In the genomic region with DNA sequence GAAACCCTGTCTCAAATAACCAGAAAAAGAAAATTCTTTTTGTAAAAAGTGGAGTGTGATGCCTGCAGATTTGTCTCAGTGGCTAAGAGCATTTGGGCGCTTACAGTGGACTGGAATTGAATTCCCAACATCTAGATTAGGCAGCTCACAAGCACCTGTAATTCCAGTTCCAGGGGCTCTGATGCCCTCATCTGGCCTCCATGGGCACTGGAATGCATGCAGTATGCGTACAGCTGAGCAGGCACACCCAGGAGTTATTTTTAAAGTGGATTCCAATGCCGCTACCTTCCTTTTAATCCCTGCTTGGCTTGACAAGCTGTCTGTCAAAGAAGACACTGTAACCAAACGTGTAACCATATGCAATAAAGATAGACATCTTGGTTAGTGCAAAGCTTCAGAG, we compare ENCODE assay signal across 31 mouse cellular contexts. TPM values are rescaled to one million over a fixed set of nuclear protein-coding genes. Genes with fewer than 3 reads are reported as not detected.
DNase-seq lines count a peak whose midpoint lies in the region; ATAC-seq and TF ChIP-seq lines count a peak whose summit lies in the region.
"Had no signal": no experiment of that assay in that cellular context is flagged by ENCODE, and none has a peak within 500 bp of the region (broad histone marks: within the 10 kb centered on the region; RNA-seq: fewer than 3 reads in every experiment).

No protein-coding gene starts in this region.

- H3K4me1 ChIP-seq in heart, adult 2 months (ENCODE audit: control insufficient read depth, insufficient read depth, low read length), result no peaks in the 10 kb centered on the region; the same call in 1 of the 2 replicates
- no peaks in the 10 kb centered on the region for H3K4me1 ChIP-seq in kidney, postnatal 0 days (replicated peaks; ENCODE audit: insufficient read depth, low read length)
- peaks cover 2% of the 10 kb centered on the region; the same call in 1 of the 2 replicates for H3K4me1 ChIP-seq in kidney, adult 2 months (ENCODE audit: control insufficient read depth, insufficient read depth, low read length)
- 0 out of 2 replicates have a peak, but pooled peaks cover 2% of the 10 kb centered on the region for H3K4me1 ChIP-seq in lung, postnatal 0 days (ENCODE audit: insufficient read depth, low read depth, low read length)
- H3K4me1 ChIP-seq in stomach, postnatal 0 days (replicated peaks; ENCODE audit: control insufficient read depth, insufficient read depth), result no peaks in the 10 kb centered on the region

- H3K79me2 ChIP-seq in heart, adult 2 months (replicated peaks; ENCODE audit: control insufficient read depth, insufficient read depth, low read length), result no peaks in the 10 kb centered on the region

- intact Hi-C loops in heart, adult 2 months (cut with DNase I), result no loop called here

- no peak for TF ChIP-seq POLR2A in heart, adult 2 months (IDR thresholded peaks at IDR 0.05; ENCODE audit: insufficient read depth, low read depth, low read length)
- TF ChIP-seq POLR2A in kidney, adult 2 months (IDR thresholded peaks at IDR 0.05; ENCODE audit: low read depth, low read length), result no peak

- H3K27ac ChIP-seq in heart, adult 2 months, result no peak overlapping the region
- no peak overlapping the region for H3K27ac ChIP-seq in kidney, postnatal 0 days
- H3K27ac ChIP-seq in kidney, adult 2 months (ENCODE audit: insufficient read depth, low read depth, low read length), result no peak overlapping the region
- H3K27ac ChIP-seq in lung, postnatal 0 days (ENCODE audit: low read length), result no peak overlapping the region
- no peak overlapping the region for H3K27ac ChIP-seq in stomach, postnatal 0 days (replicated peaks)
- H3K27ac ChIP-seq: embryonic facial prominence, embryonic 13.5 days; forebrain, embryonic 12.5 days; hindbrain, embryonic 13.5 days; limb, embryonic 10.5 days; limb, embryonic 15.5 days; liver, embryonic 13.5 days; lung, embryonic 15.5 days had no signal

- 0 out of 2 replicates have a peak, but pooled peaks have one; percentile 7 for TF ChIP-seq CTCF in heart, adult 2 months (IDR thresholded peaks at IDR 0.05)
- peak; percentile 29; the same call in 1 of the 2 replicates for TF ChIP-seq CTCF in kidney, postnatal 0 days (IDR thresholded peaks at IDR 0.05; ENCODE audit: low read depth)
- no peak for TF ChIP-seq CTCF in kidney, adult 2 months (conservative IDR thresholded peaks at IDR 0.05; ENCODE audit: insufficient read depth, insufficient read length, low read depth, low read length)
- TF ChIP-seq CTCF in lung, postnatal 0 days (IDR thresholded peaks at IDR 0.05), result peak; percentile 49
- 0 out of 2 replicates have a peak, but pooled peaks have one; percentile 27 for TF ChIP-seq CTCF in stomach, postnatal 0 days (IDR thresholded peaks at IDR 0.05; ENCODE audit: low read depth)

- no peak overlapping the region for H3K4me2 ChIP-seq in kidney, postnatal 0 days (ENCODE audit: low read length)
- no peak overlapping the region for H3K4me2 ChIP-seq in lung, postnatal 0 days (replicated peaks; ENCODE audit: low read depth, low read length)
- H3K4me2 ChIP-seq in stomach, postnatal 0 days (replicated peaks; ENCODE audit: low read depth), result no peak overlapping the region
- H3K4me2 ChIP-seq: embryonic facial prominence, embryonic 13.5 days; forebrain, embryonic 12.5 days; hindbrain, embryonic 13.5 days; limb, embryonic 15.5 days; liver, embryonic 13.5 days; lung, embryonic 15.5 days; midbrain, embryonic 11.5 days had no signal

- no peaks in the 10 kb centered on the region for H3K36me3 ChIP-seq in heart, adult 2 months (ENCODE audit: control insufficient read depth, insufficient read depth, low read length)
- H3K36me3 ChIP-seq in kidney, postnatal 0 days (ENCODE audit: insufficient read depth, low read length), result no peaks in the 10 kb centered on the region
- H3K36me3 ChIP-seq in kidney, adult 2 months (ENCODE audit: control insufficient read depth, insufficient read depth, low read length), result no peaks in the 10 kb centered on the region
- H3K36me3 ChIP-seq in lung, postnatal 0 days (ENCODE audit: insufficient read depth, low read length), result no peaks in the 10 kb centered on the region
- no peaks in the 10 kb centered on the region for H3K36me3 ChIP-seq in stomach, postnatal 0 days (ENCODE audit: control insufficient read depth, insufficient read depth, low read length)
- H3K36me3 ChIP-seq: limb, embryonic 10.5 days; liver, embryonic 13.5 days; lung, embryonic 15.5 days had no signal

- 59% methylated on average over 4 of the region's 4 CpGs for WGBS in heart, adult 2 months
- WGBS in kidney, postnatal 0 days, result 64% methylated on average over 4 of the region's 4 CpGs
- WGBS in kidney, adult 2 months, result 68% methylated on average over 4 of the region's 4 CpGs
- WGBS in lung, postnatal 0 days, result 34% methylated on average over 4 of the region's 4 CpGs
- WGBS in stomach, postnatal 0 days, result 55% methylated on average over 4 of the region's 4 CpGs

- no peaks in the 10 kb centered on the region for H3K9me3 ChIP-seq in kidney, postnatal 0 days (replicated peaks; ENCODE audit: low read length)
- H3K9me3 ChIP-seq in lung, postnatal 0 days (ENCODE audit: low read length), result no peaks in the 10 kb centered on the region
- no peaks in the 10 kb centered on the region for H3K9me3 ChIP-seq in stomach, postnatal 0 days (ENCODE audit: control insufficient read depth, low read length)
- H3K9me3 ChIP-seq: embryonic facial prominence, embryonic 13.5 days; forebrain, embryonic 12.5 days; hindbrain, embryonic 13.5 days; limb, embryonic 10.5 days; limb, embryonic 15.5 days; liver, embryonic 13.5 days; lung, embryonic 15.5 days had no signal

- no peak for DNase-seq in heart, adult 2 months
- DNase-seq in heart, adult 9 months (ENCODE audit: low spot score in 2 of 2), result no peak
- DNase-seq in kidney, postnatal 0 days (ENCODE audit: low spot score), result no peak
- no peak for DNase-seq in kidney, adult 2 months
- peak; percentile 53 for DNase-seq in lung, postnatal 0 days (ENCODE audit: low spot score)
- no peak for DNase-seq in stomach, postnatal 0 days (ENCODE audit: low spot score)
- no peak for DNase-seq in ovary, postnatal 14 days (ENCODE audit: low spot score)
- DNase-seq: adrenal gland, postnatal 25 days; cerebellum, adult 11-12 months; cerebellum, adult 9-11 months; embryo, embryonic 11 days; gastrocnemius, postnatal 10 days; kidney, adult 18-20 months; layer of hippocampus, adult 9-11 months; liver, embryonic 13.5 days; right cerebral cortex, adult 18-20 months; right cerebral cortex, postnatal 4 days; thymus, adult 2 months; thymus, postnatal 36 days had no signal

- no peaks in the 10 kb centered on the region for H3K27me3 ChIP-seq in heart, adult 2 months (ENCODE audit: control insufficient read depth, insufficient read depth, low read length)
- H3K27me3 ChIP-seq in kidney, postnatal 0 days (ENCODE audit: insufficient read depth, low read length), result no peaks in the 10 kb centered on the region
- H3K27me3 ChIP-seq in kidney, adult 2 months (replicated peaks; ENCODE audit: control insufficient read depth, insufficient read depth, low read length), result no peaks in the 10 kb centered on the region
- no peaks in the 10 kb centered on the region for H3K27me3 ChIP-seq in lung, postnatal 0 days (replicated peaks; ENCODE audit: insufficient read depth, low read length)
- H3K27me3 ChIP-seq in stomach, postnatal 0 days (ENCODE audit: control insufficient read depth, insufficient read depth, low read length), result no peaks in the 10 kb centered on the region
- H3K27me3 ChIP-seq: embryonic facial prominence, embryonic 13.5 days; forebrain, embryonic 12.5 days; limb, embryonic 15.5 days; liver, embryonic 13.5 days; lung, embryonic 15.5 days; Patski had no signal

- no peak overlapping the region for H3K9ac ChIP-seq in heart, adult 2 months (ENCODE audit: low read depth, low read length)
- no peak overlapping the region for H3K9ac ChIP-seq in kidney, postnatal 0 days (ENCODE audit: low read depth, low read length)
- H3K9ac ChIP-seq in lung, postnatal 0 days (replicated peaks; ENCODE audit: low read depth), result no peak overlapping the region
- no peak overlapping the region for H3K9ac ChIP-seq in stomach, postnatal 0 days (ENCODE audit: low read length)
- H3K9ac ChIP-seq: embryonic facial prominence, embryonic 13.5 days; forebrain, embryonic 12.5 days; hindbrain, embryonic 13.5 days; limb, embryonic 15.5 days; liver, embryonic 13.5 days; lung, embryonic 15.5 days had no signal

- no peak for ATAC-seq in kidney, postnatal 0 days (replicated peaks; ENCODE audit: low FRiP score, low read depth)
- ATAC-seq in lung, postnatal 0 days, result no peak; the same call in 1 of the 2 replicates
- no peak for ATAC-seq in stomach, postnatal 0 days (ENCODE audit: low FRiP score, low TSS enrichment)
- ATAC-seq: midbrain, embryonic 16.5 days; Patski had no signal

- TF ChIP-seq EP300 in heart, adult 2 months (IDR thresholded peaks at IDR 0.05; ENCODE audit: insufficient read depth, low read depth, low read length), result no peak
- no peak; the same call in 1 of the 2 replicates for TF ChIP-seq EP300 in lung, postnatal 0 days (IDR thresholded peaks at IDR 0.05)
- TF ChIP-seq EP300 in stomach, postnatal 0 days (optimal IDR thresholded peaks at IDR 0.05), result no peak

- H3K4me3 ChIP-seq in heart, adult 2 months, result no peak overlapping the region
- no peak overlapping the region for H3K4me3 ChIP-seq in kidney, postnatal 0 days (replicated peaks; ENCODE audit: low read depth, low read length)
- H3K4me3 ChIP-seq in kidney, adult 2 months (ENCODE audit: insufficient read depth, low read depth, low read length), result no peak overlapping the region
- H3K4me3 ChIP-seq in lung, postnatal 0 days (ENCODE audit: low read depth, low read length), result no peak overlapping the region
- H3K4me3 ChIP-seq in stomach, postnatal 0 days (ENCODE audit: low read depth, low read length), result no peak overlapping the region
- H3K4me3 ChIP-seq: embryonic facial prominence, embryonic 13.5 days; erythroblast, embryonic 14.5 days; forebrain, embryonic 12.5 days; hindbrain, embryonic 13.5 days; limb, embryonic 10.5 days; limb, embryonic 15.5 days; liver, embryonic 13.5 days; lung, embryonic 15.5 days had no signal

RNA-seq across cellular contexts. Expression of a gene that starts 1.7 kb away (rescaled TPM):
- 10 to 100 TPM in 1 of 2 experiments, 1 to 10 TPM in 1; 7.9 to 11.1 TPM for total RNA-seq in heart, adult 2 months (2021)
- polyA plus RNA-seq in heart, adult 2 months (2012; rRNA removed), result 23.0 and 28.7 TPM in 2 replicates
- polyA plus RNA-seq in kidney, postnatal 0 days (2015; fragmentation: Nextera tagmentation; extraction: Ambion mirVana), result 38.0 and 44.1 TPM in 2 replicates
- 28.7 and 30.0 TPM in 2 replicates for polyA plus RNA-seq in kidney, adult 2 months (2012; rRNA removed)
- polyA plus RNA-seq in lung, postnatal 0 days (2015; fragmentation: Nextera tagmentation; extraction: Ambion mirVana), result 50.8 and 58.8 TPM in 2 replicates
- polyA plus RNA-seq in stomach, postnatal 0 days (2015; fragmentation: Nextera tagmentation; extraction: Ambion mirVana), result 26.3 and 28.0 TPM in 2 replicates

RNA-seq across cellular contexts. Expression of a gene that starts 14.3 kb away (rescaled TPM):
- 1 to 10 TPM; 1.4 to 1.5 TPM for total RNA-seq in heart, adult 2 months (2021)
- polyA plus RNA-seq in heart, adult 2 months (2012; rRNA removed), result 3.6 and 3.7 TPM in 2 replicates
- polyA plus RNA-seq in kidney, postnatal 0 days (2015; fragmentation: Nextera tagmentation; extraction: Ambion mirVana), result 0.42 and 0.45 TPM in 2 replicates
- 1.1 and 1.5 TPM in 2 replicates for polyA plus RNA-seq in kidney, adult 2 months (2012; rRNA removed)
- polyA plus RNA-seq in lung, postnatal 0 days (2015; fragmentation: Nextera tagmentation; extraction: Ambion mirVana), result 1.3 and 1.9 TPM in 2 replicates
- polyA plus RNA-seq in stomach, postnatal 0 days (2015; fragmentation: Nextera tagmentation; extraction: Ambion mirVana), result 2.1 and 2.6 TPM in 2 replicates
- total RNA-seq: MEL; neutrophil, adult 5-6 weeks had no signal
- polyA plus RNA-seq: erythroblast, embryonic 14.5 days; limb, embryonic 10.5 days; liver, embryonic 13.5 days had no signal
